Mouse (Mus musculus) spleen, adult 2 months (tissue): ENCODE measurements around the gene Nup62.

Source experiments
- CTCF ChIP-seq: fragments of 200-500 bp; IDR thresholded peaks from 2 replicates; pipeline ENCODE4 v1.5.1; 2011; ENCODE audit warnings: mild to moderate bottlenecking, inconsistent platforms; ENCODE audit not compliant: insufficient read depth, insufficient read length, insufficient replicate concordance; ENCODE audit errors: extremely low read depth
- POLR2A ChIP-seq: fragments of 200-500 bp; IDR thresholded peaks from 2 replicates; pipeline ENCODE4 v1.6.1; 2011; ENCODE audit warnings: low read depth, low read length, inconsistent platforms

DNA sequence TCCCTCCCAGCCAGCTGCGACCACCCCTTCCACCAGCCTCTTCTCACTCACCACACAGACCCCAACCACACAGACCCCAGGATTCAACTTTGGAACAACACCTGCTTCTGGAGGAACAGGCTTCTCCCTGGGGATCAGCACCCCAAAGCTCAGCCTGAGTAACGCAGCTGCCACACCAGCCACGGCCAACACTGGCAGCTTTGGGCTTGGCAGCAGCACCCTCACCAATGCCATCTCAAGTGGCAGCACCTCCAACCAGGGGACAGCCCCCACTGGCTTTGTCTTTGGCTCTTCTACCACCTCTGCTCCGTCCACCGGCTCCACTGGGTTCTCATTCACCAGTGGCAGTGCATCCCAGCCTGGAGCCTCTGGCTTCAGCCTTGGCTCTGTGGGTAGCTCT, 12.8 kb downstream of the Nup62 start:
- TF ChIP-seq CTCF (no peak), POLR2A (no peak)
